Mouse (Mus musculus): ENCODE measurements around the gene Crispld2.

DNA sequence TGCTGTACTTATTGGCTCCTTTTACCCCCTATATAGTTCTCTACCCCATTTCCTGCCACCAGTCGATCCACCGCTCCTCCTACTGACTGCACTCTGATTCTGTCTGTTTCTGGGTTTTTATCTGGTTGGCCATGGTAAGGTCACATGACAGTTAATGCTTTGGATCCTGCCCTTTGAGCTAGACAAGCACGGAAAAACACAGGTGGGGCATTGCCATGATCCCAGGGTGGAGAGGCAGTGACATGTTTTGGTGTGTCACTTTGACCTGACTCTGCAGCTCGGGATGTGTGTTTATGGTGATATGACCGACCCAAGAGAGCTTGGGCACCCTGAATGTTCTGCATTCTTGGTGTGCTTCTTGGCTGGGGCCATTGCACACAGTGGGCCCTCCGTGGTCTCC is 17.0 kb downstream of the Crispld2 start:
- TF ChIP-seq CTCF (IDR thresholded peaks at IDR 0.05; ENCODE audit: extremely low read depth, insufficient read depth, insufficient read length, insufficient replicate concordance) (no peak), POLR2A (IDR thresholded peaks at IDR 0.05; ENCODE audit: low read depth, low read length) (no peak)
